Mouse (Mus musculus): ENCODE results near the gene Zfp994.
"Not testable (repeated sequence)": the region's sequence is repeated elsewhere in the genome, so short reads cannot be mapped to it uniquely, and the experiment has no call there.

Gene Zfp994

DNA sequence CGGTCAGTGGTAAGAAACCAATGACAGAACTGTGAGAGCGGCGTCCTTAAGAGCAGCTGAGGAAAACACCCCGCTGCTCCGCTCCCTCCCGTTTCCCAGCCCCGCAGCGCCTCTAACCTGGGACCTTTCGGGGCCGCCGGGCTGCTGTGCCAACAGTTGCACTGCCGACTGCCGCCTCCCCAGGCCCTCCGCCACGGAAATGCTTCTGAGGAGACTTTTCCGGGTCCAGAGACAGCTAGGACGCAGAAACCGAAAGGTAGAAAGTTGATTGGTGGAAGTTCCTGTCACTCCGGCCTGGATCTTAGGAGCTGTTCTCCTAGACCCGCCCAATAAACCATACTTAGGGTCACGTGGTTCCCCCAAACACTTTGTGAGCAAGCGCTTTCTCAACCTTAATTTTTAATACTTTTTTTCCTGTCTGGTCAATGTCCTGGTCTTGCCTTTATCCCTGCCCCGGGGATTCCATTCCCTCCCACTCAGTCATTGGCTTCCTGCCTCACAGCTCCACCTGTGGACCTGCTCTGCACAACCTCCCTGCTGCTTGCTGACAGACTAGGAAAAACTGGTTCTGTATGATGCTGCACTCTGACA, at the start of gene Zfp994:
Zfp994 (minus strand) TSS at position 195 of the 591 bp plus-strand sequence.
- DNase-seq = peak; percentile 87 to 92

DNA sequence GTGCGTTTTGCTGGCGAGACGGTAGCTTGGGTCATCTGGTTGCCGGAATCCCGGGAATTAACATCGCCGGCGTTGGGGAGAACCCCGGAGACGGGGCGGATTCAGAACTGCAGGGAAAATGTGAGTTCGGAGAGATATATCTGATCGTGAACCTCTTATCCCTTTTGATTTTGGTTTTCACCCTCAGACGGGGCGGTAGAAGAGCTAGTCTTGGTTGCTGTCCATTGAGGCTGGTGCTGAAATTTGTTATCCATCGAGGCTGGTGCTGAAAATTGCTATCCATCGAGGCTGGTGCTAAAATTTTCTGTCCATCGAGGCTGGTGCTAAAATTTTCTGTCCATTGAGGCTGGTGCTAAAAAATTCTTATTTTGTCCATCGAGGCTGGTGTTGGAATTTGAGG, 5.3 kb upstream of the Zfp994 start:
- not testable (repeated sequence) for DNase-seq

DNA sequence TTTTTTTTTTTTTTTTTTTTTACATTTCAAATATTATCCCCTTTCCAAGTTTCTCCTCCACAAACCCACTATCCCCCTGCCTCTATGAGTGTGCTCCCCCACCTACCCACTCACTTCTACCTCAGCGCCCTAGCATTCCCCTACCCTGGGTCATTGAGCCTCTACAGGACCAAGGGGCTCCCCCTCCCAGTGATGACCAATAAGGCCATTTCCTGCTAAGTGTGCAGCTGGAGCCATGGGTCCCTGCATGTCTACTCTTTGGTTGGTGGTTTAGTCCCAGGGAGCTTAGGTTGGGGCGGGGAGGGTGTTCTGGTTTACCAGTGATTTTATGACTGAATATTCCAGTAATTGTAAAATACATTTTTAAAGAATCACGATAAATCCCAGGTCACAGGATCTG, 401 bp downstream of the Zfp994 start:
- DNase-seq = peak in 1 of 2 experiments; percentile 11

DNA sequence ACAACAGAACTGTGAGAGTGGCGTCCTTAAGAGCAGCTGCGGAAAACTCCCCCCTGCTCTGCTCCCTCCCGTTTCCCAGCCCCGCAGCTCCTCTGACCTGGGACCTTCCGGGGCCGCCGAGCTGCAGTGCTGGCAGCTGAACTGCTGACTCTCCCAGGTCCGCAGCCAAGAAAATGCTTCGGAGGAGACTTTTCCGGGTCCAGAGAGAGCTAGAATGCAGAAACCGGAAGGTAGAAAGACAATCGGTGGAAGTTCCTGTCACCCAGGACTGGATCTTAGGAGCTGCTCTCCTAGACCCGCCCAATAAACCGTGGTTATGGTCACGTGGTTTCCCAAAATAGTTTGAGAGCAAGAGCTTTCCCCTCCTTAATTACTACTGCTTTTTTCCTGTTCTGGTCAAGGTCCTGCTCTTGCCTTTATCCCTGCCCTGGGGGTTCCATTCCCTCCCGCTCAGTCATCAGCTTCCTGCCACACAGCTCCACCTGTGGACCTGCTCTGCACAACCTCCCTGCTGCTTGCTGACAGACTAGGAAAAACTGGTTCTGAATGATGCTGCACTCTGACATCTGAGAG, 59.6 kb downstream of the Zfp994 start, which contains the start of gene Zfp947:
Zfp947 (minus strand) TSS at position 469 of the 573 bp plus-strand sequence.
- peak; percentile 9 to 18 for DNase-seq

DNA sequence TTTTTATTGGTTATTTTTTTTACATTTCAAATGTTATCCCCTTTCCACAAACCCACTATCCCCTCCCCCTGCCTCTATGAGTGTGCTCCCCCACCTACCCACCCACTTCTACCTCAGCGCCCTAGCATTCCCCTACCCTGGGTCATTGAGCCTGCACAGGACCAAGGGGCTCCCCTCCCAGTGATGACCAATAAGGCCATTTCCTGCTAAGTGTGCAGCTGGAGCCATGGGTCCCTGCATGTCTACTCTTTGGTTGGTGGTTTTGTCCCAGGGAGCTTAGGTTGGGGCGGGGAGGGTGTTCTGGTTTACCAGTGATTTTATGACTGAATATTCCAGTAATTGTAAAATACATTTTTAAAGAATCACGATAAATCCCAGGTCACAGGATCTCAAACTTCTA, 60.1 kb downstream of the Zfp994 start:
- not testable (repeated sequence) for DNase-seq

DNA sequence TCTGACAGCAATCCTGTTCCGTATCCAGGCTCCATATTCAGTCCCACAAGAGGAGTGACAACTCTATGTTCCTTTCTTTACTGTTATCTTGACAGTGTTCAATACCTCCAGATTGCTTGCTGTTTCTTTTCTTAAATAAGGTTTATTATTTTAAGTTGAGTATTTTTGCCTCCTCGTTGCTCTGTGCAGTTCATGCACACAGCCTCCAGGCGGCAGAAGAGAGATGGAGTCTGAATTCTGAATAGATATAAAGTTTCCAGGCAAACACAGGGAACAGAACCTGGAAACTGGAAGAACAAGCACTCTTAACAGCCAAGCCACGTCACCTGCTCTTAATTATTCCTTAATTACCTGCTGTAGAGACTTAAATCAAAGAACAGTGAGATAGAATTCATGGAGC, 71.5 kb downstream of the Zfp994 start:
- not testable (repeated sequence) for DNase-seq
